8 mouse cellular contexts compared by ENCODE assay signal in genomic region chr8:109738049-109738380, GRCm38 (mm10). TPM values are rescaled to one million over a fixed set of nuclear protein-coding genes. Genes with fewer than 3 reads are reported as not detected.
DNase-seq lines count a peak whose midpoint lies in the region; ATAC-seq lines count a peak whose summit lies in the region.

No protein-coding gene starts in this region.

- H3K4me3 ChIP-seq in kidney, embryonic 14.5 days (ENCODE audit: low read length): peak overlapping the region; percentile 98
- H3K4me3 ChIP-seq in embryonic facial prominence, embryonic 10.5 days: peak overlapping the region; percentile 99
- peak overlapping the region; percentile 99 for H3K4me3 ChIP-seq in midbrain, embryonic 16.5 days (ENCODE audit: low read depth, low read length)

- H3K27me3 ChIP-seq in kidney, embryonic 14.5 days (ENCODE audit: control insufficient read depth, insufficient read depth, low read length): no peaks in the 10 kb centered on the region
- H3K27me3 ChIP-seq in embryonic facial prominence, embryonic 10.5 days (replicated peaks; ENCODE audit: low read depth, poor library complexity, severe bottlenecking): no peaks in the 10 kb centered on the region
- H3K27me3 ChIP-seq in midbrain, embryonic 16.5 days (ENCODE audit: control insufficient read depth, insufficient read depth, low read depth, low read length): no peaks in the 10 kb centered on the region

- H3K36me3 ChIP-seq in kidney, embryonic 14.5 days (ENCODE audit: control insufficient read depth, insufficient read depth, low read length): peaks cover 9% of the 10 kb centered on the region
- H3K36me3 ChIP-seq in embryonic facial prominence, embryonic 10.5 days (replicated peaks): peaks cover 22% of the 10 kb centered on the region
- peaks cover 6% of the 10 kb centered on the region; the same call in 1 of the 2 replicates for H3K36me3 ChIP-seq in midbrain, embryonic 16.5 days (ENCODE audit: control insufficient read depth, insufficient read depth, low read length)

- H3K9me3 ChIP-seq in kidney, embryonic 14.5 days (ENCODE audit: control insufficient read depth, low read length): no peaks in the 10 kb centered on the region
- H3K9me3 ChIP-seq in embryonic facial prominence, embryonic 10.5 days: no peaks in the 10 kb centered on the region
- H3K9me3 ChIP-seq in midbrain, embryonic 16.5 days (replicated peaks; ENCODE audit: control insufficient read depth, low read length, poor library complexity, severe bottlenecking): no peaks in the 10 kb centered on the region

- no peak overlapping the region for H3K27ac ChIP-seq in kidney, embryonic 14.5 days (ENCODE audit: low read depth, low read length)
- H3K27ac ChIP-seq in embryonic facial prominence, embryonic 10.5 days (replicated peaks): peak overlapping the region; percentile 96
- H3K27ac ChIP-seq in midbrain, embryonic 16.5 days (ENCODE audit: low read length): no peak overlapping the region

- no peak; the same call in 1 of the 2 replicates for ATAC-seq in kidney, embryonic 14.5 days (ENCODE audit: low FRiP score, low TSS enrichment)
- ATAC-seq in midbrain, embryonic 16.5 days: no peak

- 81% methylated on average over 1 of the region's 1 CpGs for WGBS in kidney, embryonic 14.5 days
- WGBS in embryonic facial prominence, embryonic 10.5 days: 85% methylated on average over 1 of the region's 1 CpGs
- WGBS in midbrain, embryonic 16.5 days: 94% methylated on average over 1 of the region's 1 CpGs

- peak overlapping the region; percentile 37 for H3K4me2 ChIP-seq in kidney, embryonic 14.5 days (replicated peaks; ENCODE audit: low read depth, low read length)
- H3K4me2 ChIP-seq in midbrain, embryonic 16.5 days (ENCODE audit: low read length): peak overlapping the region; percentile 95

- DNase-seq in kidney, postnatal 14 days: no peak
- no peak for DNase-seq in embryonic facial prominence, embryonic 10.5 days (ENCODE audit: low spot score)
- DNase-seq in hindlimb bud, embryonic 11.5 days (ENCODE audit: extremely low spot score, low read depth, low spot score): peak; percentile 3
- DNase-seq in cerebellum, adult 9-11 months: no peak
- DNase-seq in Muller cell, postnatal 12 days (ENCODE audit: inconsistent ontology term): no peak
- DNase-seq in right cerebral cortex, postnatal 25 days: no peak

- peak overlapping the region; percentile 90; the same call in 1 of the 2 replicates for H3K9ac ChIP-seq in kidney, embryonic 14.5 days (ENCODE audit: low read depth, low read length)
- H3K9ac ChIP-seq in midbrain, embryonic 16.5 days (ENCODE audit: low read depth, low read length): peak overlapping the region; percentile 99; the same call in 1 of the 2 replicates

- peaks cover 8% of the 10 kb centered on the region for H3K4me1 ChIP-seq in kidney, embryonic 14.5 days (ENCODE audit: control insufficient read depth, insufficient read depth, low read length)
- peaks cover 13% of the 10 kb centered on the region for H3K4me1 ChIP-seq in embryonic facial prominence, embryonic 10.5 days
- peaks cover 13% of the 10 kb centered on the region for H3K4me1 ChIP-seq in midbrain, embryonic 16.5 days (ENCODE audit: control insufficient read depth, insufficient read depth, low read length)

RNA-seq across cellular contexts. Expression of gene Atxn1l, which starts 0.5 kb away (rescaled TPM):
- 5.4 and 5.6 TPM in 2 replicates for polyA plus RNA-seq in kidney, embryonic 14.5 days (2014; fragmentation: Nextera tagmentation; extraction: Ambion mirVana)
- 8.3 and 9.6 TPM in 2 replicates for polyA plus RNA-seq in embryonic facial prominence, embryonic 10.5 days (2016; fragmentation: Nextera tagmentation; extraction: Ambion mirVana)
- 3.7 and 5.1 TPM in 2 replicates for polyA plus RNA-seq in midbrain, embryonic 16.5 days (2015; fragmentation: Nextera tagmentation; extraction: Ambion mirVana)

RNA-seq across cellular contexts. Expression of gene Zfp821, which starts 32.7 kb away (rescaled TPM):
- 29.0 and 36.2 TPM in 2 replicates for polyA plus RNA-seq in kidney, embryonic 14.5 days (2014; fragmentation: Nextera tagmentation; extraction: Ambion mirVana)
- 37.0 and 38.2 TPM in 2 replicates for polyA plus RNA-seq in embryonic facial prominence, embryonic 10.5 days (2016; fragmentation: Nextera tagmentation; extraction: Ambion mirVana)
- polyA plus RNA-seq in midbrain, embryonic 16.5 days (2015; fragmentation: Nextera tagmentation; extraction: Ambion mirVana): 69.6 and 76.1 TPM in 2 replicates

RNA-seq across cellular contexts. Expression of gene Ap1g1, which starts 40.3 kb away (rescaled TPM):
- 25.3 and 38.8 TPM in 2 replicates for polyA plus RNA-seq in kidney, embryonic 14.5 days (2014; fragmentation: Nextera tagmentation; extraction: Ambion mirVana)
- 48.4 and 52.9 TPM in 2 replicates for polyA plus RNA-seq in embryonic facial prominence, embryonic 10.5 days (2016; fragmentation: Nextera tagmentation; extraction: Ambion mirVana)
- 53.0 and 55.4 TPM in 2 replicates for polyA plus RNA-seq in midbrain, embryonic 16.5 days (2015; fragmentation: Nextera tagmentation; extraction: Ambion mirVana)

RNA-seq across cellular contexts. Expression of gene Ist1, which starts 45.0 kb away (rescaled TPM):
- 115 and 143 TPM in 2 replicates for polyA plus RNA-seq in kidney, embryonic 14.5 days (2014; fragmentation: Nextera tagmentation; extraction: Ambion mirVana)
- 141 and 149 TPM in 2 replicates for polyA plus RNA-seq in embryonic facial prominence, embryonic 10.5 days (2016; fragmentation: Nextera tagmentation; extraction: Ambion mirVana)
- polyA plus RNA-seq in midbrain, embryonic 16.5 days (2015; fragmentation: Nextera tagmentation; extraction: Ambion mirVana): 158 and 171 TPM in 2 replicates
